Mouse (Mus musculus) C2C12 (cell line): ENCODE measurements around the gene Slc22a18.

Experiments used
- CEBPB ChIP-seq: IDR thresholded peaks from one replicate; pipeline ENCODE4 v1.6.1; 2011; ENCODE audit warnings: low read depth, mild to moderate bottlenecking, control low read depth, moderate library complexity
- CTCF ChIP-seq: IDR thresholded peaks from one replicate; pipeline ENCODE4 v1.5.1; 2011; ENCODE audit not compliant: control insufficient read depth, insufficient read depth, insufficient read length
- MAX ChIP-seq: IDR thresholded peaks from one replicate; pipeline ENCODE4 v1.6.1; 2011; ENCODE audit warnings: mild to moderate bottlenecking, control low read depth

DNA sequence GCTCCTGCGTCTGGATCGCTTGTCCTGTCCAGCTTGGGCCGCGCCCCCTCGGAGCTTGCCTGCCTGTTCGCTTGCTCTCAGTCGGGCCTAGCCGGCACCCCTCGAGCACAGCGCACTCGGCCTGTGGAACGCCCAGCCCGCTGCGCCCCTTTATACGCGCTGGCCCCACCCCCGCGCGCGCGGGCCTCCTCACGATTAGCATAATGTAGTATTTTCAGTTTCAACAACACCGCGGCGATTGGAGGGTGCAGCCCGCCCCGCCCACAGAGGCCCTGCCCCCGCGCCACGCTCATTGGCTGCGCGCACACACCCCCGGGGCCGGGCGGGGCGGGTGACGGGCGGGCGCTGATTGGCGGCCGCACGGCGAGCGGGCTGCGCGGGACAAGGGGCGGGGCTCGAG lies 12.7 kb upstream of the Slc22a18 start, which contains the start of gene Cdkn1c:
- no peak for TF ChIP-seq MAX
- TF ChIP-seq CTCF: no peak
- TF ChIP-seq CEBPB: no peak
